Mouse (Mus musculus) G1E-ER4 (cell line): ENCODE results near the gene Oprm1. TPM values are rescaled to one million over a fixed set of nuclear protein-coding genes. Genes with fewer than 3 reads are reported as not detected.

Source experiments
- GATA1 ChIP-seq: IDR thresholded peaks from one replicate; pipeline ENCODE4 v1.8.0; 2012; ENCODE audit warnings: low read length, inconsistent platforms
- polyA plus RNA-seq: library from polyadenylated mRNA; stranded (reverse); fragments of >175 nt; gene quantifications from 2 replicates; pipeline ENCODE4 v1.2.3, GENCODE M21; 2012

Oprm1 gene
- polyA plus RNA-seq, 1 experiment: not detected

DNA sequence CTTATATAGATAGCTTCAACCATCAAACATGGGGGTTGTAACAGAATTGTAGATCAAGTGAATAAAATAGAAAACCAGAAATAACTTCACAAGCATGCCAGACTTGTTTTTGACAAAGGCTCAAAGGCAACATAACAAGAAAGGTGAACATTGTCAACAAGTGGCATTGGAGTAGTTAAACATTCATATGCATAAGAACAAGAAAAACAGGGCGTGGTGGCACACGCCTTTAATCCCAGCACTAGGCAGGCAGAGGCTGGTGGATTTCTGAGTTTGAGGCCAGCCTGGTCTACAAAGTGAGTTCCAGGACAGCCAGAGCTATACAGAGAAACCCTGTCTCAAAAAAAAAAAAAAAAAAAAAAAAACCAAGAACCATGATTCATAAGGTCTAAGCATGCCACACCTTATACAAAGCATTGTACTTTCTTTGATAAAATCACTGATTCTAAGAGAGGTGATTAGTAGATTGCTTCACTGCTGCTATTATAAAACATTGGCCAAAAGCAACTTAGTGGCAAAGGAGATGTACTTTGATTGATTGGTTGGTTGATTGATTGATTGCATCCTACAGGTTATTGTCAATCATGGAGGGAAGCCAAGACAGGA, 120.1 kb downstream of the Oprm1 start:
- no peak for TF ChIP-seq GATA1

- TF ChIP-seq GATA1: no peak
These were observed 127.2 kb downstream of the Oprm1 start for GRCm38 (mm10) chr10:6885460-6885859.

DNA sequence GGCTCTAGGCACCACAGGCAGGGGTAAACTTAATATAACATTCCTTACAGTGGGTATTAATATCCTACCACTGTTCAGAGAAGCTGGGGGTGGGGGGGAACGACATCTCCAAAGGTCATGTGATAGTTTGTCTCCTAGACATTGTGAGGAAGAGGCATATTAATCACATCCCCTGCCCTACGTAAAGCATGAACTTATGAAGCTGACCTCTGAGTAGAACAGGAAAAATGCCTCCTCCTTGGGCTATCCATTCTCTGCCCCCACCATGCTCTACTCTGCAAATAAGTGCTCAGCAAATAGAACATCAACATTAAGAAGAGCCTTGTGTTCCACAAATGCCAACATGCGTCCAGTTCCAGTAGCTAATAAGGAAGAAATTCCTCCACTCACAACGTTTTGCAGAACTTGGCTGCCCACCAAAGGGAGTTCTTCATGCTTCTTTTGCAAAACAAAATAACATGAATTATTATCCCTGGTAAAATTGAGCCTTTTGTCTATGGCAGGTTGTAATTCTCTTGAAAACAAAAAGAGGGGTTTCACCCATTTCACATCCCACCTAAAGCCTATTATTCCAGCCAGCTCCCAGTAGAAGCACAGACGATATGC, 131.4 kb downstream of the Oprm1 start:
- TF ChIP-seq GATA1: no peak

DNA sequence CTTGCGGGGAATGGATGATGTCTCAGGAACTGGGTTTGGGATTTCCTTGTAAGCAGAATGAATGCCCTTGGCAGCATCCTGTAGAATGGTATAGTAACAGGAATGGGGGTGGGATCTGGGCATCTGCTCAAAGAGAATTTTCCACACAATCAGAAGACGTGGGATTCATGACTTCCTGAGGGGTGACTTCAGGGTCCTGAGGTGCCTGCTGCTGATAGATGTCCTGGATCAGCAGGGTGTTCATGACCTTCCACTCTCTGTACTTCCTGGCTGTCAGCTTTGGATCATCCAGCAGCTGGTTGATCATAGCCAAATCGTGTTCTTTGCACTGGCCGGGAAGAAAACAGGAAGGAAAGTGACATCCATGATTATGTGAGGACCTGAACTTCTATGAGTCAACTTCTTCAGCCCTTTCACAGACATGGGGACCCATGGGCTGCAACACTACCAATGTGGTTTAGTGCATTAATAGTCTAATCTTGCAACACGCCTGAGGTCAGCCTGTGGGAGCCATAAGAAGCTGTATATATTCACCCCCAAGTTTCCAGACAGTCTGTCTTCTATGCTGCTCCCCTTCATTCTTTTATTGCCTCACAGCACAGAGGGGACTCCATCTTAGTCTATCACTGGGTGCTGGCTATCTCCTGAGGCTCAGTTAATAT, 132.2 kb downstream of the Oprm1 start:
- no peak for TF ChIP-seq GATA1

- TF ChIP-seq GATA1: no peak
These were observed 137.5 kb downstream of the Oprm1 start for GRCm38 (mm10) chr10:6895796-6896195.

GRCm38 (mm10) chr10:6896659-6897303, 138.5 kb downstream of the Oprm1 start:
- no peak for TF ChIP-seq GATA1

DNA sequence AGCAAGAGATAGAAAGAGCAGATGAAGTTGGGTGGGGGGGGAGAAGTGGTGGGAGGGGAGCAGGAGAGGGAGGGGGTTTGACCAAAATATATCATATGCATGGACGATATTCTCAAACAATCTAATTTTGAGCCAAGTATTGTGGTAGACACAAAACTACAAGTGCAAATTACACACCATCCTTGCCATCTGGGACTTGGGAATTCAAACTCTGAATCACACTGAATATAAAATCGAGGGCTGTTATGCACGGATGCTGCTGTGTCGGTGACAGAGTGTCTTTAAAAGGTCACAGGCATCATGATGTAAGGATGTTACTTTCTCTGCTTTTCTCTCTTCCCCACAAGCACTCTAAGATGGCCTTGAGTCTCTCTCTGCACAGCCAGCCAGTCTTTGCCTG, 141.8 kb downstream of the Oprm1 start:
- no peak for TF ChIP-seq GATA1

DNA sequence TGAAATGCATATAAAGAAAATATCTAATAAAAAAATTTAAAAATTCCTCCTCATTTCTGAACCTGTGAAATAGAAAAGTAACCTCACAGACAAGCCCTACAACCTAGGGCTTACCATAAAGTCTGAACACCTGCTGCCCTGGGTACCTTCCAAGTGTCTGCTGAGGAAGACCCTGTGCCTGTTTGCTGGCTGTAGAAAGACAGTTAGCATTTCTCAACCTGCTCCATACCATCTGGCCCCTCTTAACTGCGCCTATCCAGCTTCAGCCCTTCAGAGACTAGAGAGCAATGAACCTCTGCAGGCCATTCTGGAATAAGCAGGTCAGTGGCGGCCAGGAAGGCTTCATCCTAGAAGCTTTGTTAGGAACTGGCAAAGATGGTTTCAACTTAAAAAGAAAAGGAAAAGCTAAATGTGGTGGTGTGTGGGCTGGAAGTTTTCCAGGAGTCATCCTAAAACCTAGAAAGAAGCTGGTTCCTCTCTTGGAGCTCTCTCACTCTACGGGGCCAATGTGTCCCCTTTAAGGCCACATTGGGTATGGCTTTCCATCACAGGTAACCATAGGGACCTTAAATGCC, 143.6 kb downstream of the Oprm1 start:
- TF ChIP-seq GATA1: no peak

DNA sequence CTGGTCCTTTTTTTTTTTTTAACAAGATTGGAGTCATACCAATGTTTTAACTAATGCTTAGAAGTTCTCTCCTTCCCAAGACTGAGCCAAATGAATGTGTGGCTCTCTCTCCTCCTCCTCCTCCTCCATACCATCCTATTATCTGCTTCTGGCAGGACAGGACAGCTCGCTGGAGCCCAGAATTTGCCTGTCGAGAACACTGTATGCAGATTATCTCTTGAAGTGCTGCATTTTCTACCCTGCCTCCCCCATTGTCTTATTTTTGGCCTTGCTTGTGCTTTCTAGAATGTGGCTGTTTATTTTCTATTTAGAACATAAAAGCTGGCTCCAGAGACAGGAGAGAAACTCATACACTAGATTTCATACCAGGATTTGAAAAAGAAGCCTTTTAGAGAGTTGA, 151.5 kb downstream of the Oprm1 start:
- TF ChIP-seq GATA1: no peak

- no peak for TF ChIP-seq GATA1
These were observed 157.7 kb downstream of the Oprm1 start for GRCm38 (mm10) chr10:6915991-6916390.

DNA sequence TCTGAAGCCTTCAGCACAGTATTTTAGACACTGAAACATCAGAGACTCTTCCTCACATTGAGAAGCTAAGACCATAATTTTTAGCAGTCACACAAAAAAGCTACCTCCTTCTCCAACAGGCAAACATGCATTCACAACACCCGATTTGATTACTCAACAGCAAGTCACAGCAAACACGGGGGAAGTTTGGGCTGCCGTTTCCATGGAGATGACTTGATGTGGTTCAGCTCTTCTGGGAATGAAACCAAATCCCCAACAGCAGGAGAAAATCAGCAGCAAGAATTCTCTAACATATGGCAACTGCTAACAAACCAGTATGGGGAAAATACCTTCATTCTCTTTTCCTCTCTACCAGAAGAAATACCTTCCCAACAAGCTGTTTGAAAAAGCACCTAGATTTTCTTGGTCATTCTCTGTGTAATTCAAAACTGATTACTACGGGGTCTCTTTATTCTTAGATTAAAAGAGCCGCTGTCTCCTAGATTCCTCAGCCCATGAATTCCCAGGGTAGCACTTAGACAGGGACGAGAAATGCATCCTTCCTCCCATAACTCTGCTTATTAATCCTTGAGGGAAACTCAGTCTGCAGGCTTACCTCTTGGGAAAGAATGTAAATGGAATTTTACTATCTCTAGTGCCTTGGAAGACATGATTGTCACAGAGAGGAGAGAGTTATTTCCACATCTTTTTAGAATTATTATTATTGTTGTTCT, 158.4 kb downstream of the Oprm1 start:
- TF ChIP-seq GATA1: no peak

DNA sequence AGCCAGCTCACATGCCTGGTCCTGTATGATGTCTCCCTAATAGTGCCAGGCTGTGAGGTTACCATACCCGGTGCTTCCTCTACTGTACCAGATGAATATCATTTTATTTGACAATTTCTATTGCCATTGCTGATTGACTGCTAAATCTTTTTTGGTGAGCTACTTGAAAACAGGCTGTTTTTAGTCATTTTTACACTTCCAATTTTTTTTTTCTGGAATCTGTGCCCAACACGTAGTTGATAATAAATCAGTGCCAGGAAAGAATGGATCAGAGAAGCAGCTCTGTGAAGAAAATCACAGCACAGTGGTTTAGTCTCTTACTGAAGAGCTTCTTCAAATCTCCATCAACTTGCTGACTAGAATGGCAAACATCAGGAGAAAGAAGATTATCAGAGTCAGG, 168.4 kb downstream of the Oprm1 start:
- no peak for TF ChIP-seq GATA1

DNA sequence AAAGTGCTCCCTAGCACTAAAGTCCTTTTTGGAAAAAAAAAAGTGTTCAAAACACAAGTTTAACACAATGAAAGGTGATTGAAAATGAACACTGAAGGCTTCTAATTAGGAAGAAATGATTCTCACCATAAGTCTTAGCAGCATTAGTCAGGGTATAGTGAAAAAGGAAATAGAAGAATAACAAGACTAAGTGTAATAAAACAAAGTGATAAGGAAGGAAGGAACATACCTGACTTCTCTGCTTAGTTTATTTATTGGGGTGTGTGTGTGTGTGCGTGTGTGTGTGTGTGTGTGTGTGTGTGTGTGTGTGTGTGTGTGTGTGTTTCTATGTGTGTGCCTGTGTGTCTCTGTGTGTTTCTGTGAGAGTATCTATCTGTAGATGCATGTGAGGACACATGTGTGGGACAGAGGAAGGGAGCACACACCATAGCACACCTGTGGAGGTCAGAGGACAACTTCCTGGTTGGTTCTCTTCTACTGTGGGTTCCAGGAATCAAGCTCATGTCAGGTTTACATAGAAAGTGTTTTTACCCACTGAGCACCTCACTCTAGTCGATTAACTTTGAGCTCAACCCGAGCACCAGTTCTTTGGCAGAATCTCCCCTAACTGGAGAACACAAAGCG, 169.4 kb downstream of the Oprm1 start:
- TF ChIP-seq GATA1: no peak

DNA sequence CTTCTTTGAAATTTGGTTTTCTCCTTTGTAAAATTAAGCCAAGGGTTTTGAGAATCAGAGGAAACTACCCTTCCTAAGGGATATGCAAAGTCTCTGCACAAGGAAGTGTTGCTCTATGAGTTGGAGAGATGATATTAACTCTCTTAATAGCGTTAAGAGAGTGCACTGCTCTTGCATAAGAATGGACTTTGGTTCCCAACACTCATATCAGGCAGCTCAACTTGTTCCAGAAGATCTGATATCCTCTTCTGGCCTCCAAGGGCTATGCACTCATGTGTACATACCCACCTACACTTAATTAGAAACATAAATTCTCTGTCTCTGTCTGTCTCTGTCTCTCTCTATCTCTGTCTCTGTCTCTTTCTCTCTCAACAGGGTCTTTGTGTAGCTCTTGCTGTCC, 170.6 kb downstream of the Oprm1 start:
- no peak for TF ChIP-seq GATA1

- TF ChIP-seq GATA1: no peak
These were observed 172.1 kb downstream of the Oprm1 start for GRCm38 (mm10) chr10:6930398-6930797.
